Mouse (Mus musculus): ENCODE data around the gene Sdk1.

Gene Sdk1

DNA sequence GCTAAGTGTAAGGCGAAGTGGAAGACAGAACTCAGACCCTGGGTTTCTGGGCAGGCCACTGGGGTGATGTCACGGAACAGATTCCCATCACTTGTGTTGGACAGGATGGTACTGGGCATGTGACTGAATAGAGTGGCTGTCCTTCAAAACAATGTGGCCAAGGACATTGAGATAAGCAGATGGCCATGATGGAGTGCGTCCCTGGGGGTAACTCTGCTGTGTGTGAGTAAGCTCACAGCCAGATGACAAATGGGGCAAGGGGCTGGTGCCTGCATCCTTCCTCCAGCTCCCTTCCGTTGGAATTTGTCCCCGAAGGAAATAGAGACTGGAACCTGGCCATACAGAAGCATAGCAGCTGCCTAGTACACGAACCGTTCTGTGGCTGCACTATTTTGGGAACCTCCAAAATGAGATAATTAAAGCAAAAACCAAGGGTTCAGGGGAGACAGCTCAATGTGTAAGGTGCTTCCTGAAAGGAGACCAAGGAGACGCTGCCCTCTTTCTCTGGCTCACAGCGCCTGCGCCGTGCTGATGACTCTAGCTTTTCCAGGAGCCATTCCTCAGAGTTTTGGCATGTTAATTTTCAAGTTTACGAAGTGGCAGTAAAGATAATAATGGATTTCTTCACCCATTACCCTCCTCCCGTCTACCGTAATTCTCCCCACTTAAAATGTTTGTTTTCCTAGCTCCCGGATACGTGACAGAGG, 661.4 kb downstream of the Sdk1 start:
- DNase-seq = peak; percentile 32

DNA sequence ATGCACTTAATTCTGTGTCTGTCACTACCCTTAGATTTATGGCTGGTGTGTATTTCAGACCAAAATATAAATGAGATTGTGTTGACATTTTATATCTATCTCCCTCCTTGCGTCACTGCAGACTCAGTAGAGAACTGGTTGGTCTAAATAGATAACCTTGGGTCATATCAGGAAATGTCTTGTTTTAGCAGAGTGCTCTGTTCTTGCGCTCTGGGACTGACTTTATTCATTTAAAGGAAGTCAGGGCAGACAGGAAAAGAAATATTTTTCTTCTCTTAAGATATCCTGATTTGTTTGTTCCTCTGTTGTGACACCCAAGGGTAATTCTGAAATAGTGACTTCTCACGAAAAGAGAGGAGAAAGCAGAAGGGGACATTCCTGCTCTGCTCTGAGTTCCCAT, 669.2 kb downstream of the Sdk1 start:
- no peak for DNase-seq

GRCm38 (mm10) chr5:141910886-141911285, 669.6 kb downstream of the Sdk1 start:
- peak; percentile 38 for DNase-seq

GRCm38 (mm10) chr5:141912881-141913280, 671.6 kb downstream of the Sdk1 start:
- no peak for DNase-seq

DNA sequence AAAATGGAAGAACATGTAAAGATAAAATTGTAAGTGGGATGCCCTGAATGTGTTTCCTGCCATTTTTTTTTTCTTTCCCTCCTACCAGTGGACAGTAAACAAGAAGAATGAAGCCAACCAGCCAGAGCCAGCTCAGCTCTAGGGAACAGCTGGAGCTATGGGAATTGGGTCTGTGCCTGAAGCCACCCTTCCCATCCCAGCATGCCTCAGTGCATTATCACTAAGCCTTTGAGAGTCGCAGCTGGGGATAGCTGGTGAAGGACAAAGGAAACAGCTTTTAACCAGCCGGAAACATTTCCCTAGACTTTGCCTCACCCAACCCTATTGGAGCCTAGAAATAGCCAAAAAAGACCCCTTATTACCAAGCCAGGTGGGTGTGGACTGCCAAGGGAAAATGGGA, 675.7 kb downstream of the Sdk1 start:
- DNase-seq = no peak

DNA sequence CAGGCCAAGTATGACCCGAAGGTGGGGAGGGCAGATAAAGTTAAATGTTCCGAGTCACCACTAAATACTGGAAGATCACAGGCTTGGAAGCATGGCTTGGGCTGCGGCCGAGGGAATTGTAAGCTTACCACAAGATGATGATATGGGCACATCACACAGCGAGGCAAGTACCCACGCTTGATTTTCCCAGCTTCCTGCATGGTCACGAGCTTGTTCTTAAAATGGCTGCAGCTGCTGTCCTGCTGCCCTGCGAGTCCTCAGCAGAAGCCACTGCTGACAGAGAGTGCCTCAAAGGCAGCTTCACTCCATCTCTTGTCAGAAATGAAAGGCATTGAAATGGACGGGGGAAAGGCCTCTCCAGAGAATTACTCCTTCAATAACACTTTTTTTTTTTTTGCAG, 697.7 kb downstream of the Sdk1 start:
- no peak for DNase-seq

DNA sequence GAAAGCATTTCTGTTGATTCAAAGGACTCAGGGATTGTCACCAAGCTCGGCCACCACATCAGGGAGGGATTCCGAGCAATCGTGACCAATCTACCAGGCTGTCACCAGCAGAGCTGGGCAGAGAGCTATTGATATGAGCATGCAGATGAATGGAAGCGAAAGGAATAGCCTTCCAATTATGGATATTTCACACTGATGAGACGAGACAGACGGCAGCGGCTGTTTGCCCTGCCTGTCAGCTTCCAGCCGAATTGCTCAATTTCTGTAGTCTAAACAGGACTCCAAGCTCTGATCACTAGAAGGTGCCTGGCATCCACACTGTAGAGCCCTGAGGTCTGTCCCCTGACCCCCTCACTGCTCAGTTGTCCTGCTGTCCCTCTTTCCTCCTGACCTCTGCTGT, 699.3 kb downstream of the Sdk1 start:
- DNase-seq = no peak

- DNase-seq = no peak
Measured at GRCm38 (mm10) chr5:141950791-141951190, 709.5 kb downstream of the Sdk1 start.

GRCm38 (mm10) chr5:141952270-141952669, 711.0 kb downstream of the Sdk1 start:
- no peak for DNase-seq

- no peak for DNase-seq
Measured at GRCm38 (mm10) chr5:141952708-141953490, 711.6 kb downstream of the Sdk1 start.

GRCm38 (mm10) chr5:141971071-141971470, 729.8 kb downstream of the Sdk1 start:
- DNase-seq = no peak

GRCm38 (mm10) chr5:141979511-141979910, 738.2 kb downstream of the Sdk1 start:
- DNase-seq = no peak

DNA sequence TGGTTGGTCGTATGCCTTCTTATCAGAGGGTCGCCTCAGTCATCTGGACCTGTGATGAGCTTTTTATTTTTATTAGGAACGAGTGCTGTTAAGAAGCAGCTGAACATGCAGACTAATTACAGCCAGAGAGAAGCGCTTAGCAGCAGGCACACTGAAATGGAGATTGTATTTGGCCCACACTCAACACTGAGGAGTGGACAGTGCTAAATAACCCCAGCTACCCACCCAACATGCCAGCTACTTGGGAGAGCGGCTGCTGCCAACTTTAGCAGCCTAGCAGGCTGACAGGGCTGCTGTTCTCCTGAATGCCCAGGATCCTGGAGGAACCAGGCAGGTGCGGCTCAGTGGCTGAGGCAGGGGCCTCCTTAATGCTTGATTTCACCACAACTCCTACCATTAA, 739.5 kb downstream of the Sdk1 start:
- no peak for DNase-seq

DNA sequence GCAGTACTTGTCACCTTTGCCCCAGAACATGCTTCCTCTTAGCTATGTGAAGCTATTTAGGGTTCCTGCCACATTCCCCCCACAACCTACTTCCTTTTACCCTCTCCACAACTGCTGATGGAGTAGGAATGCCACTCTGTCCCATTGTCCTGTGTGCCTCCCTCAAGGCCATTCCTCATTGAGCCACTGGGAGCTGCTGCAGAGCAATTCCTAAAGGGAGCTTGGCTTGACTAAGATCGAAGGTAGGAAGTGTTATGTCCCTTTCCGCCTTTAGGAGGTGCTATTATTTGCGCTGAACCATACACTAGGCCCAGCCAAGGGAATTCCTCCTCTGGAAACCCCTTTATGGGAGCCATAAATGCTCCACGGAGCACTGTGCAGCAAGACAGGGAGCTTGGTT, 743.0 kb downstream of the Sdk1 start:
- no peak for DNase-seq

GRCm38 (mm10) chr5:141985003-141985402, 743.7 kb downstream of the Sdk1 start:
- DNase-seq = peak; percentile 66

DNA sequence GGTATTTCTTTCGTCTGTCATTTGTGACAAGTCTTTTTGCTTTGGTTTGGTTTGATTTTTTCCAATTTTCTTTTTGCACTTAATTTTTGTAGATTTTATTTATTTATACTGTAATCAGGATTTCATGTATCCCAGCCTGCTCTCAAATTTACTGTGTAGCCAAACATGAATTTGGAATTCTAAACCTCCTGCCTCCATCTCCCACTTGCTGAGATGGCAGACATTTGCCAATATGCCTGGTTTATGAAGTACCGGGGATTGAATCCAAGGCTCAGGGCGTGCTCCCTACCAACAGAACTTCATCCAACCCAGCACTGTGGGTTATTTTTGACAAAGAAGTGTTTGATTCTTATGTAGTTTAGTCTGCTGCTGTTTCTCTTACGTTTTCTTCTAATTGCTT, 744.3 kb downstream of the Sdk1 start:
- no peak for DNase-seq

GRCm38 (mm10) chr5:141987287-141987799, 746.1 kb downstream of the Sdk1 start:
- DNase-seq = no peak

DNA sequence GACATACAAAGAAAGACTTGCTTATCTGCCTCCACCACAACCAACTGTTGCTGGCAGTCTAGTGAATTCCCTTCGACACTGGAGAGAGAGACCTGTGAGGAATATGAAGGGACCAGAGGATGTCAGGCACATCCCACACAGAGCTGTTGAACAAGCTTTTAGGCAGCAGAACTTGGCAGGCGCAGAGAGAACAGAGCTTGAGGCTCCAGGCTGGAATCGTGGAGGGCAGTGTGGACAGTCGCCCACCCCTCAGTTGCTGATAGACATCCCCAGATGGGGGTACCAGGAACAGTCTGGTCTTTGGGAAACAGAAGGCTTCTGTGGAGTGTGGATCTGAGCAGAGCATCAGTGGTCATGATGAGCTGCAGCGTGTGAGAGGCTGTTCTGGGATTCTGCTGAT, 747.4 kb downstream of the Sdk1 start:
- DNase-seq = no peak

DNA sequence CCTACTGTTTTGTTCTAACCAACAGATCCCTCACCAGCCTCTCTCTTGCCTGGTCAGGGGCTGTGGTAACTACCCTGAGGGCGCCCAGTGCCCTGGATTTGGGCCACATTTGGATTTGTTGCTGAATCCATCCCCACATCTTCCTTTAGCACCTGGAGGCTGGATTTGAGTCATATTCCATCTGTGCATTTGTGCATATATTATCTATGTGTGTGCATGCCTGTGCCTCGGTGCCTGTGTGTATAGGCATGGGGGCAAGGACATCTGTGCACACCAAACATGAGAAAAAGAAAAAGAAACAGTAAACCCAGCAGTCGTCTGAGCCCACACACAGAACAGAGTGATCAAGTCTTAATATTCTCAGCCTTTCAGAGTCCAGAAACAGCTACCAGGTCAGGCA, 752.9 kb downstream of the Sdk1 start:
- no peak for DNase-seq

GRCm38 (mm10) chr5:142000247-142000646, 759.0 kb downstream of the Sdk1 start:
- no peak for DNase-seq

DNA sequence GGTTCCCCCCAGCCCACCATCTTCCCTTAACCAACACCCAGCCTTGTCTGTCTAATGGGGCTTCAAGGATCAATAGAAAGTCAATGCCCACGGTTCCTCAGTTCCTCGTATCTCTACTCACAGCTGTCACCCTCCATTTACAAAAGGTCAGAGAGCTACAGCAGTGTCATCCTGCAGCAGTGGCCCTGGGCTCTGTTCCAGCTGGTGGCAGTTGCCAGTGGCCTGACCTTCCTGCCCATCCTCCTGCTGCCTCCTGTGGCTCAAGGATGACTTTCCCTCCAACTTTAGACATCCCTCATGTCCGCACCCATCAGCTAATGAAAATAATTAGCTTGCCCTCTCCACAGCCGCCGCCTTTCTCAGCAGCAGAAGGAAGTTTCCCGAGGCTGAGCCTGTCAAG, 759.8 kb downstream of the Sdk1 start:
- no peak for DNase-seq

DNA sequence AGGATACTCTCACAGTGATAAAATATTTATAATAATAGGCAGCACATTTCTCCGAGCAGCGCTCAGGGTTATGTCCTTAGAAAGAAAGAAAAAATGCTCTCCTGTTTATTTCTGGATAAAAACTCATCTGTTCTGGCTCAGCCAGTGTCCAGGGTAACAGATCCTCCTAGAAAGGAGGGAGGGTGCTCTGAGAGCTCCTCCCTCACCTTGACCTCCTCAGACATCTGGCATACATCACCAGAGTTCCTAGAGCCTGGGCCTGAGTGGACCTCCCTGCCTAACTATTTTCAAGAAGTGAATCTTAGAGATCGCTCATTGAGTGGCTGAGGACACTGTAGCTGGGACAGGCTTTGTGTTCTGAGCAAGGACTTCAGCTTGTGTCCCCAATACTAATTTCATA, 760.7 kb downstream of the Sdk1 start:
- DNase-seq = no peak

DNA sequence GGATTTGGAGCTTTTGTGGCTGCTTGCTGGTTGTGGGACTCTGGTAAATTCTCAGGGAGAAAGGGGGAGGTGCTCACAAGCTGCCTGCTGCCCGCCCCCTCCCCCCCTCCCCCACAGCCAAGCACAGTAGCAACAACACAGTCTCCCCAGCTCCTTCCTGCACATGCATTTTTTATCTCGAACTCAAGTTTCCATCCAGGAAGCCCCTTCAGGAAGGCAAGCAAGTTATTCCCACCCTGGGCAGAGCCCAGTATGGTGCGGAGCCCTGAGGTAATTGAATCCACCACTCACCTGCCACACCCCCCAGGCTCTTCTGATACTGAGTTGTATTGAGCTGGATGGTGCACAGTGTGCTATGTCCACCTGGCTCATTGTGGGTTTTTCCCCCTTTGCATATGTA, 768.9 kb downstream of the Sdk1 start:
- DNase-seq = no peak

DNA sequence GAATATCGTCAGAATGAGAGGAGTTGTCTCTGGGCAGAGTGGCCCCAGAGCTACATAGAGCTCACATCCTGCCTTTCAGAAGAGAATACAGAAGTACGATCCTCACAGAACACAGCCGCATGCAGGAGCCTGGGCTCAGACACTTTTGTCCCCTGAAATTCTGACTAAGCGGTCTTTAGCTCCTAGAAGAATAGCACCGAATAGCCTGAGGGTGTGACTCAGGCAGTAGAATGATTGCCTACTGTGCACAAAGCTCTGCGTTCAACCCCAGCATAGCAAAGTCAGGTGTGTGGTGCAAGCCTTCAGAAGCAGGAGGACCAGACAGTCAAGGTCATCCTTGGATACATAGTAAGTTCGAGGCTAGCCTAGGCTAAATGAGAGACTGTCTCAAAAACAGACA, 775.7 kb downstream of the Sdk1 start:
- no peak for DNase-seq

Data from kidney, adult 18-20 months (tissue).